21 mouse cellular contexts compared by ENCODE assay signal in genomic region chr13:27031853-27032240, GRCm38 (mm10). TPM values are rescaled to one million over a fixed set of nuclear protein-coding genes. Genes with fewer than 3 reads are reported as not detected.
A peak's percentile ranks its signal among the peaks of the same experiment; 100 is the strongest.
DNase-seq lines count a peak whose midpoint lies in the region; ATAC-seq and TF ChIP-seq lines count a peak whose summit lies in the region.
"Had no signal": no experiment of that assay in that cellular context is flagged by ENCODE, and none has a peak within 500 bp of the region (broad histone marks: within the 10 kb centered on the region; RNA-seq: fewer than 3 reads in every experiment).

No protein-coding gene starts in this region.

- H3K4me1 ChIP-seq in intestine, embryonic 16.5 days (ENCODE audit: control insufficient read depth, insufficient read depth, low read length): 0 out of 2 replicates have a peak, but pooled peaks cover 2% of the 10 kb centered on the region
- H3K4me1 ChIP-seq in intestine, postnatal 0 days (replicated peaks; ENCODE audit: control insufficient read depth, insufficient read depth, low read length): no peaks in the 10 kb centered on the region
- H3K4me1 ChIP-seq in stomach, embryonic 14.5 days (ENCODE audit: control insufficient read depth, insufficient read depth, low read length): 0 out of 2 replicates have a peak, but pooled peaks cover 3% of the 10 kb centered on the region
- H3K4me1 ChIP-seq in stomach, postnatal 0 days (replicated peaks; ENCODE audit: control insufficient read depth, insufficient read depth): no peaks in the 10 kb centered on the region
- H3K4me1 ChIP-seq in embryonic fibroblast, embryonic 13.5 days (ENCODE audit: control insufficient read depth, insufficient read depth, low read length): peaks cover 9% of the 10 kb centered on the region
- H3K4me1 ChIP-seq: liver, embryonic 13.5 days had no signal

- no peaks in the 10 kb centered on the region for H3K36me3 ChIP-seq in intestine, embryonic 16.5 days (ENCODE audit: control insufficient read depth, insufficient read depth, low read length)
- no peaks in the 10 kb centered on the region for H3K36me3 ChIP-seq in intestine, postnatal 0 days (ENCODE audit: control insufficient read depth, insufficient read depth)
- no peaks in the 10 kb centered on the region for H3K36me3 ChIP-seq in stomach, embryonic 14.5 days (ENCODE audit: control insufficient read depth, insufficient read depth, low read length)
- H3K36me3 ChIP-seq in stomach, postnatal 0 days (ENCODE audit: control insufficient read depth, insufficient read depth, low read length): no peaks in the 10 kb centered on the region
- H3K36me3 ChIP-seq: forebrain, embryonic 12.5 days; liver, embryonic 13.5 days had no signal

- H3K4me2 ChIP-seq in intestine, embryonic 16.5 days (ENCODE audit: low read depth, low read length): no peak overlapping the region
- H3K4me2 ChIP-seq in intestine, postnatal 0 days (replicated peaks; ENCODE audit: low read depth): no peak overlapping the region
- no peak overlapping the region for H3K4me2 ChIP-seq in stomach, embryonic 14.5 days (replicated peaks; ENCODE audit: low read depth, low read length)
- H3K4me2 ChIP-seq in stomach, postnatal 0 days (replicated peaks; ENCODE audit: low read depth): no peak overlapping the region
- H3K4me2 ChIP-seq: forebrain, embryonic 12.5 days; hindbrain, embryonic 14.5 days; liver, embryonic 13.5 days had no signal

- DNase-seq in stomach, postnatal 0 days (ENCODE audit: low spot score): no peak
- DNase-seq in gastrocnemius, adult 2 months: no peak
- DNase-seq in left cerebral cortex, adult 9 months (ENCODE audit: low spot score in 2 of 2): no peak
- DNase-seq in urinary bladder, postnatal 10 days (ENCODE audit: low spot score): no peak
- DNase-seq: cerebellum, adult 11-12 months; liver, embryonic 13.5 days; lung, postnatal 14 days; right cerebral cortex, postnatal 14 days had no signal

- no peaks in the 10 kb centered on the region for H3K9me3 ChIP-seq in intestine, embryonic 16.5 days (ENCODE audit: control insufficient read depth, low read length)
- no peaks in the 10 kb centered on the region for H3K9me3 ChIP-seq in intestine, postnatal 0 days (ENCODE audit: control insufficient read depth)
- no peaks in the 10 kb centered on the region for H3K9me3 ChIP-seq in stomach, embryonic 14.5 days (ENCODE audit: control insufficient read depth, low read depth, low read length)
- no peaks in the 10 kb centered on the region for H3K9me3 ChIP-seq in stomach, postnatal 0 days (ENCODE audit: control insufficient read depth, low read length)
- H3K9me3 ChIP-seq: forebrain, embryonic 12.5 days; liver, embryonic 13.5 days had no signal

- TF ChIP-seq CTCF in intestine, postnatal 0 days (IDR thresholded peaks at IDR 0.05; ENCODE audit: low read depth): no peak
- no peak for TF ChIP-seq CTCF in stomach, postnatal 0 days (IDR thresholded peaks at IDR 0.05; ENCODE audit: low read depth)
- TF ChIP-seq CTCF in embryonic fibroblast, embryonic 13.5 days (IDR thresholded peaks at IDR 0.05; ENCODE audit: borderline replicate concordance, insufficient read depth, low read length): no peak
- no peak for TF ChIP-seq CTCF in gastrocnemius, adult 2 months (IDR thresholded peaks at IDR 0.05)

- intact Hi-C loops in gastrocnemius, adult 2 months (cut with DNase I): no loop called here

- H3K9ac ChIP-seq in intestine, embryonic 16.5 days (ENCODE audit: low read depth, low read length): no peak overlapping the region
- no peak overlapping the region for H3K9ac ChIP-seq in intestine, postnatal 0 days (ENCODE audit: low read depth, low read length)
- no peak overlapping the region for H3K9ac ChIP-seq in stomach, embryonic 14.5 days (replicated peaks; ENCODE audit: low read depth, low read length)
- H3K9ac ChIP-seq in stomach, postnatal 0 days (ENCODE audit: low read length): no peak overlapping the region
- H3K9ac ChIP-seq: forebrain, embryonic 12.5 days; hindbrain, embryonic 14.5 days; liver, embryonic 13.5 days had no signal

- no peaks in the 10 kb centered on the region for H3K27me3 ChIP-seq in intestine, embryonic 16.5 days (replicated peaks; ENCODE audit: control insufficient read depth, insufficient read depth, low read length)
- H3K27me3 ChIP-seq in intestine, postnatal 0 days (replicated peaks; ENCODE audit: control insufficient read depth, insufficient read depth, low read length): no peaks in the 10 kb centered on the region
- H3K27me3 ChIP-seq in stomach, embryonic 14.5 days (ENCODE audit: control insufficient read depth, insufficient read depth, low read length): no peaks in the 10 kb centered on the region
- H3K27me3 ChIP-seq in stomach, postnatal 0 days (ENCODE audit: control insufficient read depth, insufficient read depth, low read length): no peaks in the 10 kb centered on the region
- H3K27me3 ChIP-seq: liver, embryonic 13.5 days had no signal

- 71% methylated on average over 1 of the region's 1 CpGs for WGBS in intestine, embryonic 16.5 days
- WGBS in intestine, postnatal 0 days: 75% methylated on average over 1 of the region's 1 CpGs
- WGBS in stomach, embryonic 14.5 days: 76% methylated on average over 1 of the region's 1 CpGs
- WGBS in stomach, postnatal 0 days: 59% methylated on average over 1 of the region's 1 CpGs

- no peak for ATAC-seq in intestine, embryonic 16.5 days
- no peak for ATAC-seq in intestine, postnatal 0 days
- no peak for ATAC-seq in stomach, embryonic 14.5 days (ENCODE audit: insufficient number of reproducible peaks, insufficient read depth, low FRiP score, low read depth)
- ATAC-seq in stomach, postnatal 0 days (ENCODE audit: low FRiP score, low TSS enrichment): no peak

- H3K27ac ChIP-seq in intestine, embryonic 16.5 days (ENCODE audit: low read length): 0 out of 2 replicates have a peak overlapping the region, but pooled peaks have one; percentile 10
- no peak overlapping the region for H3K27ac ChIP-seq in intestine, postnatal 0 days (ENCODE audit: low read depth, low read length)
- peak overlapping the region; percentile 78 for H3K27ac ChIP-seq in stomach, embryonic 14.5 days (ENCODE audit: low read length)
- H3K27ac ChIP-seq in stomach, postnatal 0 days (replicated peaks): no peak overlapping the region
- H3K27ac ChIP-seq in embryonic fibroblast, embryonic 13.5 days (ENCODE audit: insufficient read depth, low read length): peak overlapping the region; percentile 52; the same call in 1 of the 2 replicates
- H3K27ac ChIP-seq in gastrocnemius, adult 2 months: no peak overlapping the region
- H3K27ac ChIP-seq: forebrain, embryonic 12.5 days; hindbrain, embryonic 14.5 days; liver, embryonic 13.5 days had no signal

- TF ChIP-seq POLR2A in embryonic fibroblast, embryonic 13.5 days (IDR thresholded peaks at IDR 0.05; ENCODE audit: low read depth, low read length): no peak

- no peak for TF ChIP-seq EP300 in stomach, postnatal 0 days (optimal IDR thresholded peaks at IDR 0.05)

- no peak overlapping the region for H3K4me3 ChIP-seq in intestine, embryonic 16.5 days (ENCODE audit: low read length)
- no peak overlapping the region for H3K4me3 ChIP-seq in intestine, postnatal 0 days (ENCODE audit: low read depth, low read length)
- H3K4me3 ChIP-seq in stomach, embryonic 14.5 days (ENCODE audit: low read depth, low read length): no peak overlapping the region
- H3K4me3 ChIP-seq in stomach, postnatal 0 days (ENCODE audit: low read depth, low read length): no peak overlapping the region
- no peak overlapping the region for H3K4me3 ChIP-seq in embryonic fibroblast, embryonic 13.5 days (ENCODE audit: insufficient read depth, low read length)
- H3K4me3 ChIP-seq in gastrocnemius, adult 2 months: no peak overlapping the region
- H3K4me3 ChIP-seq: forebrain, embryonic 12.5 days; liver, embryonic 13.5 days had no signal

RNA-seq across cellular contexts. Expression of gene Prl, which starts 25.5 kb away (rescaled TPM):
- not detected in 2 replicates for polyA plus RNA-seq in intestine, embryonic 16.5 days (2015; fragmentation: Nextera tagmentation; extraction: Ambion mirVana)
- polyA plus RNA-seq in intestine, postnatal 0 days (2015; fragmentation: Nextera tagmentation; extraction: Ambion mirVana): not detected in 2 replicates
- polyA plus RNA-seq in stomach, embryonic 14.5 days (2014; fragmentation: Nextera tagmentation; extraction: Ambion mirVana): not detected in 2 replicates
- not detected in 2 replicates for polyA plus RNA-seq in stomach, postnatal 0 days (2015; fragmentation: Nextera tagmentation; extraction: Ambion mirVana)
- not detected in 2 replicates for polyA plus RNA-seq in embryonic fibroblast, embryonic 13.5 days (2011; ENCODE audit: insufficient read length, low read depth, missing spikeins)
- total RNA-seq in gastrocnemius, adult 2 months (2021): not detected
- total RNA-seq: common myeloid progenitor, adult 5-6 weeks; gastrocnemius, adult 18-20 months; heart, adult 8-10 months; left cerebral cortex, adult 18-20 months; MEL had no signal
- polyA plus RNA-seq: forebrain, embryonic 12.5 days; large intestine, adult 2 months; liver, embryonic 13.5 days; thymus, postnatal 0 days had no signal

Comparison
In these comparisons a context has a peak if more than half of its experiments do, and no peak if none do; other contexts are left out.
1. H3K27ac ChIP-seq: peak in intestine, embryonic 16.5 days (single experiment), stomach, embryonic 14.5 days (single experiment) and embryonic fibroblast, embryonic 13.5 days (single experiment); none in intestine, postnatal 0 days (single experiment), stomach, postnatal 0 days (single experiment) and gastrocnemius, adult 2 months (single experiment).